Mouse (Mus musculus) left cerebral cortex, adult 2 months (tissue): ENCODE measurements around the gene Lgals3. TPM values are rescaled to one million over a fixed set of nuclear protein-coding genes. Genes with fewer than 3 reads are reported as not detected.
A peak's percentile ranks its signal among the peaks of the same experiment; 100 is the strongest.
"Not testable (repeated sequence)": the region's sequence is repeated elsewhere in the genome, so short reads cannot be mapped to it uniquely, and the experiment has no call there.

Experiments used
- DNase-seq, 2 experiments: peaks; one replicate each; pipeline ENCODE4 v3.0.0; 2021 to 2022; ENCODE audit warnings: low spot score in 2 of 2, mixed read lengths in 1 of 2; ENCODE audit errors: extremely low spot score in 1 of 2
- H3K27ac ChIP-seq: fragments of 200-600 bp; 2 replicates; pipeline ENCODE4 v1.8.1; 2022
- H3K4me3 ChIP-seq: fragments of 200-600 bp; 2 replicates; pipeline ENCODE4 v1.8.1; 2022
- CTCF ChIP-seq: fragments of 200-600 bp; IDR thresholded peaks from 2 replicates; pipeline ENCODE4 v1.8.1; 2022; ENCODE audit warnings: antibody characterized with exemption, mild to moderate bottlenecking, moderate library complexity
- intact Hi-C: fragments of 180-260 bp; cut with DNase I; formaldehyde crosslinking; loops from one replicate; pipeline ENCODE4 v1.15.1; 2025
- long read RNA-seq, 2 experiments: library from polyadenylated mRNA; stranded (forward); transcript quantifications; one replicate each; pipeline ENCODE4 v2.0.0; 2021; ENCODE audit warnings: borderline mapping rate in 2 of 2
- total RNA-seq, 2 experiments: library from RNA; stranded (reverse); gene quantifications; 2 replicates each; pipeline ENCODE4 v1.2.3; 2021

Gene Lgals3
- under 1 TPM; 0.32 to 0.33 TPM for total RNA-seq
- long read RNA-seq, experiment 1: 0 reads
- long read RNA-seq, experiment 2: 0 reads

- TF ChIP-seq CTCF: no peak
- DNase-seq: peak; percentile 37 to 55
- Histone ChIP-seq H3K4me3 (no peak within 1 kb of the TSS), H3K27ac (no peak within 1 kb of the TSS; the same call in 1 of the 2 replicates)
- intact Hi-C loops: no loop called here
Observed at GRCm38 (mm10) chr14:47367461-47367860, at the start of gene Lgals3. TSS of gene Lgals3 (plus strand) at chr14:47367751.

GRCm38 (mm10) chr14:47319362-47319761 lies 48.2 kb upstream of the Lgals3 start:
- Histone ChIP-seq H3K4me3 (no peak overlapping the region), H3K27ac (no peak overlapping the region)
- intact Hi-C loops: no loop called here
- DNase-seq: no peak
- TF ChIP-seq CTCF: no peak

DNA sequence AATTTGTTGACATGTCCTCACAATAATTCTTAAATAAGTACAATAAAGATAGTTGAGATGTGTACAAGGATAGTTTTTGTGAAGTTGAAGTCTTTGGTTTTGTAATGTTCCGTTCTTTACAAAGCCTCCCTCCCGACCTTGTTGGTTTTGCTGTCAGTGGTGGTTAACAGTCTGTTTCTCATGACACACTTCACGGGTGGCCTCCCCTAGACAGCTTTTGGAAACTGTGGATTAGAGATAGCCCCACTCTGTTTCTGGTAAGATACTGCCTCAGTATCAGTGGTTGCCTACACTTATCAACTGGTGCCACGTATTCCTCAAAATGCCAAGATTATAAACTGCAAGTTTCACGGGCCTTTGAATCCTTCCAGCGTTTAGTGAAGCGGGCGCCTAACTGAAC lies 46.0 kb upstream of the Lgals3 start:
- DNase-seq, intact Hi-C loops, H3K4me3 ChIP-seq, H3K27ac ChIP-seq: not testable (repeated sequence)

DNA sequence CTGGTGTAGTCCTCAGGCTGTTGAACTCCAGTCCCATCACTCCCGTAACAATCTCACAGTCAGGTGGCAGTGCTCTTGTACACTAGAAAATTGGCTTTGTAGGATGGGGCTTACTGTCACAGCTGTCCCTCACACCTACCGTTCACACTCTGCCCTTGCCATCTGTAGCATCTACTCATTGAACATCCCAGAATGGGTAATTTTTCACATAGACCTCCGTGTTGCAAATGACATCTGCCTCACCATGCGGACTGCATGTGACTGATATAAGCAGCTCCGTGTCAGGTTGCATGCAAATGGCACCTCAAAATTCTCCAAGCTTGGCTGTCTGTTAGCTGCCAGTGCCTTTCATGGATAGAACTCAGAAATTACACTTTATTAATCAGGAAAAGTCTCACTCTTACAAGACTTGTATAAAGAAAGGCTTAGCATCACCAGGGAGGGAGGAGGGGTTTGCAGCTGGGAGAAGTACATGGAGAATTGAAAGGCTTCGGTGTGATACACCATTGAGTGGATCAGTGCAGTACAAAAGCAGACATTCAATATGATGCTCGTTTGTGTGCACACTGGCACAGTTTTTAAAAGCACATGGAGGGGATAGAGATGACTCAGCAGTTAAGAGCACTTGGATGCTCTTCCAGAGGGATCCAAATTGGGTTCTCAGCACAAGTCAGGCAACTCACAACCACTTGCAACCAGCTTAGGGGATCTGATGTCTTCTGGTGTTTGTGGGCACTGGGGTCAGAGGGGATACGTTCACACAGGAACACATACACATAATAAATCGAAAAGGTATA lies 41.4 kb upstream of the Lgals3 start:
- TF ChIP-seq CTCF: no peak
- no peak overlapping the region for H3K27ac ChIP-seq
- intact Hi-C loops: no loop called here

GRCm38 (mm10) chr14:47327347-47327746 lies 40.2 kb upstream of the Lgals3 start:
- DNase-seq: no peak
- H3K4me3 ChIP-seq: no peak overlapping the region
- no peak overlapping the region for H3K27ac ChIP-seq
- no peak for TF ChIP-seq CTCF
- intact Hi-C loops: no loop called here

More for the DNA sequence above, 41.4 kb upstream of the Lgals3 start:
- DNase-seq: no peak
- H3K4me3 ChIP-seq: no peak overlapping the region

- intact Hi-C loops: no loop called here
- no peak for TF ChIP-seq CTCF
Observed at GRCm38 (mm10) chr14:47331920-47332319, 35.6 kb upstream of the Lgals3 start.

GRCm38 (mm10) chr14:47334819-47335218 lies 32.7 kb upstream of the Lgals3 start:
- no peak overlapping the region for H3K4me3 ChIP-seq
- peak; percentile 66 to 81 for DNase-seq
- peak; percentile 97 for TF ChIP-seq CTCF
- intact Hi-C loops: loop anchor here (1.0 to 5.0 kb wide), 2 partner anchors 61 to 202 kb away; no protein-coding TSS in a partner anchor
- H3K27ac ChIP-seq: no peak overlapping the region

More at GRCm38 (mm10) chr14:47331920-47332319, 35.6 kb upstream of the Lgals3 start:
- DNase-seq: no peak
- Histone ChIP-seq H3K27ac (no peak overlapping the region), H3K4me3 (no peak overlapping the region)

DNA sequence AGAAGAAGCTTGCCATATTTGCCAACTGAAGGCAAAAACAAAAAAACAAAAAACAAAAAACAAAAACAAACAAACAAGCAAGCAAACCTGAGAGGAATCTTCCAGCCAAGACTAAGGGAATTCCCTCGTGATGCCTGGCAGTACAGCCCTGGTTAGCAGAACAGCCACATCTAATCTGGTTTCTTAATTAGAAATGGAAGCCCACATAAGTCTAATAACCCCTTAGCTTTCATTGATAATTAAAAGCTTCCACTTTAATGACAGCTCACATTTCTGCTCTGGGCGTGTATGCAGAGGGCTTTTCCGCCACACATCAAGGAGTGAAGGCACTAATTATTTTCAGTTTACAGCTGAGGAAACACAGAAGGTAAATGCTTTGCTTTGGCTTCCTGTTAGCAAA lies 32.3 kb upstream of the Lgals3 start:
- no peak overlapping the region for H3K4me3 ChIP-seq
- no peak for TF ChIP-seq CTCF
- no peak for DNase-seq
- H3K27ac ChIP-seq: no peak overlapping the region
- intact Hi-C loops: loop anchor here (5.0 kb wide), 1 partner anchor 202 kb away; no protein-coding TSS in a partner anchor

- no peak overlapping the region for H3K4me3 ChIP-seq
- no peak for DNase-seq
- TF ChIP-seq CTCF: no peak
- intact Hi-C loops: no loop called here
- no peak overlapping the region for H3K27ac ChIP-seq
Observed at GRCm38 (mm10) chr14:47340231-47340925, 27.2 kb upstream of the Lgals3 start.

DNA sequence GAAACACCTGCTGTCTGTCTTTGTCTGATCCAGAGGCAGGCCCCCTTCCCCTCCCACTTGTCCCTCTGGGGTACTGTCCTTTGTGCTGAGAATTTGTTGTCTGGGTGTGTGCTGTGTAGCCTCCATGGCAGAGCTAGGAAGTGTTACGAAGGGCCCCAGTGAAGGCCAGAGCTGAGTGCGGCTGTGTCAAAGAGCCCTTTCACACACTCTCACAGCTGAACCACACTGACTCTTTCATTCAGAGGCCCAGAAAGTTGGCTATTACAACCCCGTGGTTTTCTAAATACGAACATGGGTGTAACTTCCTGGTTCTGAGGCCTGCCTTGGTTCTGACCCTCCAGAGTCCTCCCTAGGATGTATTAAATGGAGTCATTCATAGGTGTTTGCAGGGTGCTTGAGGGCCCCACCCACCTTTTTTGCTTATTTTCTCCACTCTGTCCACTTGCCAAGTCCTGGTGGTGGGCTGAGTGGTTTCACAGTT lies 25.7 kb upstream of the Lgals3 start:
- no peak for DNase-seq
- no peak overlapping the region for H3K4me3 ChIP-seq
- no peak overlapping the region for H3K27ac ChIP-seq
- intact Hi-C loops: no loop called here
- no peak for TF ChIP-seq CTCF

GRCm38 (mm10) chr14:47346715-47347114 lies 20.8 kb upstream of the Lgals3 start:
- no peak for TF ChIP-seq CTCF
- no peak for DNase-seq
- intact Hi-C loops: no loop called here
- Histone ChIP-seq H3K4me3 (no peak overlapping the region), H3K27ac (no peak overlapping the region)

GRCm38 (mm10) chr14:47350974-47351373 lies 16.6 kb upstream of the Lgals3 start:
- Histone ChIP-seq H3K27ac (no peak overlapping the region), H3K4me3 (no peak overlapping the region)
- DNase-seq: no peak
- intact Hi-C loops: no loop called here
- no peak for TF ChIP-seq CTCF
